Mouse (Mus musculus) hindlimb bud, embryonic 11.5 days (tissue): ENCODE results near the gene Noxred1.
A peak's percentile ranks its signal among the peaks of the same experiment; 100 is the strongest.
"Not testable (repeated sequence)": the region's sequence is repeated elsewhere in the genome, so short reads cannot be mapped to it uniquely, and the experiment has no call there.

Source experiments
- DNase-seq: peaks from one replicate; pipeline ENCODE4 v3.0.0-alpha.2; 2012; ENCODE audit warnings: low read depth, low spot score; ENCODE audit errors: extremely low spot score

The Noxred1 gene

DNA sequence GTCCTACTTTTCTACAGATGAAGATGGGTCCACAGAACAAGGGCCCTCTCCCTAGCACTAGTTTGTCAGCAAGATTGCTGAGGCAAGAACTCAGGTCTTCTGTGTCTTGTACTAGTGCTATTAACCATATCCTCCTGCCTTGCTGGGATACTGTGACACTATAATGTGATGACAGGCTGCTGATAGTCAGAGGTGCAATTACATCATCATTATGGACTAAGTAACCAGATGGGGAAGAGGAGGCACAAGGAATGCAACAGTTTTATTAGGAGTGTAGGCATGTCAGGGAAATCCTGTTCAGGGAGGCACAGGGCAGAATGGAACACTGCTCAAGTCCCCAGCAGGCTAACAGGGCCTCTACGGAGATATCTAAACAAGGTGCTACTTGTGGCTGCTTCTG, at the start of gene Noxred1:
Gene Noxred1, minus strand, starts transcription at position 101 of the 400 bp plus-strand sequence.
- DNase-seq, result no peak

DNA sequence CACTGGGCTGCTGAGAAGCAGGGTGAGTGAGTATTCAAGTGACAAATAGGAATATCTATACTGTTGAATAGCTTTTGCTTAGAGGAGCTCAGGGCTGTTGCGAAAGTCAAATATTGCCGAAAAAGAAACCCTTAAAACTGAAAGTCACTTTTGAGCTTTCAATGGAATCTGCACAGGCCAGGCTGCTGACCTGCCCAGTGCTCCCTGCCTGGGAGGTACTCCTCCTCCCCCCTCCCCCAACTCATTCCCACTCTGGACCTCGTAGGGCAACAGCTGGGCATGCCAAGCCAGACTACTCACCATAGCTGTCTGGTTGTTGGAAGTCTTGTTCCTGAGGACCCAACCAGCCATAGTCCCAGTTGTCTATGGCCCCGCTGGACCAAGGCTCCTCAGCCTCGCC, 46.2 kb upstream of the Noxred1 start:
- DNase-seq, result no peak

DNA sequence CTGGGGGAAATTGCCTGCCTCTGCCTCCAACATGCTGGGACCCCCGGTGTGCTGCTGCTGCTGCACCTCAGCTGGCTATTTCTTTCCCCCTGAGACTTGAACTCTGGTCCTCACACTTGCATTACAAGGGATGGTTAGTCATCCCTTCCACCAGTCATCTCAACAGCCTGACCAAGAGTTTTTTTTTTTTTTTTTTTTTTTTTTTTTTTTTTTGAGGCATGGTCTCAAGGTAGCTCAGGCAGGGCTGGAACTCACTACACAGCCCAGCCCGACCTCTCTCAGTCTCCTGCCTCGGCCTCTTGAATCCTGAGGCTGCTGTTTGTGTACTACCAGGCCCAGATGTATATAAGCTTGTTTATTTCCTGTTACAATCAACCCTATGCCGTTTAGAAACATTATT, 45.7 kb upstream of the Noxred1 start:
- DNase-seq, result no peak

DNA sequence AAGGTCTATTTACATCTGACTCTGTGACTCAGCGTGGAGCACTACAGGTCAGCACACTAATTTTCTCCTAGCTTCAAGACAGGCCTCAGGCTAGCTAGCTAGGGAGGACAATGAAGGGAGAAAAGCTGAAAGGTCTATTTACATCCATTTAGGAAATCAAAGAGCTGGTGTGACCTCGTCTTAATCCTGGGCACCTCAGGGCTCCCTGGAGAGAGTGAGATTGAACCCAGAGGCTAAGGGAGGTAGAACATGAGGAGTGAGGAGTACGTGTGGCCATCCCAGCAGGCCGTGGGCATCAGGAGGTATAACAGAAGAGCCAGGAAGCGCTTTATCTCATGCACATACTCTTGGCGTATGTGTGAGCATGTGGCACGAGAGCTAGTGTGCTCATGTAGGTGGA, 45.2 kb upstream of the Noxred1 start:
- DNase-seq, result no peak

DNA sequence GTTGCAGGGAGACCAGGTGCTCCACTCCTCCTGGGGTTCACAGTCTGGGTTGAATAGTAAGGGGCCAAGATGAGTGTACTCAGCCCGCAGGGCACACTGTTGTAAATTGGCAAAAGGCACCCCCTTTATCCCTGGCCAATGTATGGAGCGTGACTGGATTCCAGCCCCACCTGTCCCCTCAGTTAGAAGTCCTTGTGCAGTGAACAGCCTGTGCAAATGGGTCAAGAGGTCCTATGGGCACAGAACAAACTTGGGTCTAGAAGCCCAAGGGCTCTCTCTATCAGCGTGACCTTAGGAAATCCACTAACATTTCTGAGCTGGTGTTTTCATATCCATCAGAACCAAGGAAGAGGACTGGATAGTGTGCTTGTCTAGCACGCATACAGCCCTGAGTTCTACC, 44.2 kb upstream of the Noxred1 start:
- no peak for DNase-seq

DNA sequence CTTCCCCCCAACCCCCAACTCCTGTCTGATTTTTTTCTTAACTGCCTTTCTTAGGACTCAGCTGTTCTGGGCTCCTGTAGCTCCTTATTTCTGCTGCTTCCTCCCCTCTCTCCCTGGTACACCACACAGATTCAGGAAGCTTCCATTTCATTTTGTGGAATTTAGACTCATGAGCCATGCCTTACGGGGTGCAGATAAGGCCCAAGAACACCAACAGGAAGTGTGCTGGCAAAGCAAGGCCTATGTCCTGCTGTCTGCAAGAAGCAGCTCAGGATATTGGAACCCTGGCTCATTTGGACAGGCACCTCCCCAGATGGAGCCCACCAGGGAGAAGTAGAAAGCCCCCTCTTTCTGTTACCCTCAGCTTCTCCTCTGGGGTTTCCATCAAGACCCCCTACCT, 43.2 kb upstream of the Noxred1 start:
- no peak for DNase-seq

DNA sequence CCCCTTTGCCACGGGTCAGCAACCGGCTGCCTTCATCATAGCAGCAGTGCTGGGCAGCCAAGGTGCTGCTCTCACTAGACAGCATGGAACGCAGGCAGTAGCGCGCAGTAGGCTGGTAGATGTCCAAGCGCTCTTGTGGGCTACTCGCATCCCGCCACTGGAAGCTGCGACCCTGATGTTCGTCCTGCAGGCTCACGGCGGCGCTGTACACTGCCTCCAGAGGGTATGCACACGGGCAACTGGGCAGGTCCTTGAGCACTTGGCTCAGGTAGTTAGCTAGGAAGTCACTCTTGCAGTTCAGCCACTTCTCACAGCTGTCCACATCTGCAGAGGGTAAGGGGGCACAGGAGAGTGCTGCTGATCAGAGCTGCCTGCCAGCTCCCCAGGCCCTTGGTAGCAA, 41.3 kb upstream of the Noxred1 start:
- DNase-seq, result no peak

DNA sequence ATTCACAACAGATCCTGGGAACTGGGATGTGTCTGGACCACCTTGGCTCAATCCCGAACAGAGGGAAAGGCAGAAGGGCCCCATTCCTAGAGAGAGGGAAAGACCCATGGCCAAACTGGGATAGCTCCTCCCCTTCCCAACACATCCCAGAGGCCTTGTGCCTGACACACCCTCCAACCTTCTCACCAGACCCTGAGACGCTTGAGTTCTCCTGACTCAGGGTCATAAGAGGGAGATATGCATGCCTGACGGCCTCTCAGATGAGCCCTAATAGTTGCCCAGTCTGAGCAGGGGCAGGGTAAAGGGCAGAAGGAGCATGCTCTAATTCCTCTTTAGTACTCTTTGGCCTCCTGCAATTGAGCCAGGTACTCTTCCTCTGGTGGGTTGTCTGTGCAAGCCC, 40.8 kb upstream of the Noxred1 start:
- DNase-seq, result no peak

DNA sequence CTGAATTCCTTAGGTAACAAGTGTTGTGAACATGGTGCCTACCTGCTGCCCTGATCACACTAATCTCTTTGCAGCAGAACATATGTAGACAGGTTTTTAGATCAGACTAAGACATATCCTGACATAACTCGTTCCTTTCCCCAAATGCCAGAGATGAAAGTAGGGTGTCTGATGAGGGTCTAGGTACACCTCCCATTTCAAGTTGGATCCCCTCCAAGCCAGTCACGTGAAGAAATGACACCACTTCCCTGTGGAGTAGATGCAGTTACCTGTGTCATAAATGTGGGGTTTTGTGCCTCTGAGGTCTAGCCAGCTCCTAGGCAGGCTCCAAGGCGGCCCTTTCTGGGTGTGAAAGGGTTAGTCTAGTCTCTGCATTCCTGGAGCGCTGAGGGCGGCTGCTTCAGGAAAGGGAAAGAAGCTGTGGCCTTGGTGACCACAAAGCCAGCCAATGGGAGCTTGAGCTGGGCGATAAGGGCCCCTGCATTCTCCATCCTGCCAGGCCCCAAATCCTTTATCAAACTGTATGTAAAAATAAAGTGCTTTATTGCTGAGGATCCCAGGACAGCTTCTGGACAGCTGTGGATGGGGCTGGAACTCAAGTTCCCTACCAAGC, 39.7 kb upstream of the Noxred1 start:
- no peak for DNase-seq

DNA sequence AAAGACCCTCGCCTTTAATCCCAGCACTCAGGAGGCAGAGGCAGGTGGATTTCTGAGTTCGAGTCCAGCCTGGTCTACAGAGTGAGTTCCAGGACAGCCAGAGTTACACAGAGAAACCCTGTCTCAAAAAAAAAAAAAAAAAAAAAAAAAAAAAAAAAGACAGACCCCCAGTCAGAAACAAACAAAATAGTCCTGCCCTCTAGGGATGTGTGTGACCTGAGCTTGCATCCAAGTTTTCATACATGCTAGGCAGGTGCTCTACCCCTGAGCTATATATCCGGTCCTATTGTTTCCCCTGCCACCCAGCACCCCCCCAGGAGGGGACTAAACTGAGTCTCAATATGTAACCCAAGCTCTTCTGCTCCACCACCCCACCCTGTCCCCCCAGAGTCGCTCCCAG, 38.7 kb upstream of the Noxred1 start:
- DNase-seq, result not testable (repeated sequence)

DNA sequence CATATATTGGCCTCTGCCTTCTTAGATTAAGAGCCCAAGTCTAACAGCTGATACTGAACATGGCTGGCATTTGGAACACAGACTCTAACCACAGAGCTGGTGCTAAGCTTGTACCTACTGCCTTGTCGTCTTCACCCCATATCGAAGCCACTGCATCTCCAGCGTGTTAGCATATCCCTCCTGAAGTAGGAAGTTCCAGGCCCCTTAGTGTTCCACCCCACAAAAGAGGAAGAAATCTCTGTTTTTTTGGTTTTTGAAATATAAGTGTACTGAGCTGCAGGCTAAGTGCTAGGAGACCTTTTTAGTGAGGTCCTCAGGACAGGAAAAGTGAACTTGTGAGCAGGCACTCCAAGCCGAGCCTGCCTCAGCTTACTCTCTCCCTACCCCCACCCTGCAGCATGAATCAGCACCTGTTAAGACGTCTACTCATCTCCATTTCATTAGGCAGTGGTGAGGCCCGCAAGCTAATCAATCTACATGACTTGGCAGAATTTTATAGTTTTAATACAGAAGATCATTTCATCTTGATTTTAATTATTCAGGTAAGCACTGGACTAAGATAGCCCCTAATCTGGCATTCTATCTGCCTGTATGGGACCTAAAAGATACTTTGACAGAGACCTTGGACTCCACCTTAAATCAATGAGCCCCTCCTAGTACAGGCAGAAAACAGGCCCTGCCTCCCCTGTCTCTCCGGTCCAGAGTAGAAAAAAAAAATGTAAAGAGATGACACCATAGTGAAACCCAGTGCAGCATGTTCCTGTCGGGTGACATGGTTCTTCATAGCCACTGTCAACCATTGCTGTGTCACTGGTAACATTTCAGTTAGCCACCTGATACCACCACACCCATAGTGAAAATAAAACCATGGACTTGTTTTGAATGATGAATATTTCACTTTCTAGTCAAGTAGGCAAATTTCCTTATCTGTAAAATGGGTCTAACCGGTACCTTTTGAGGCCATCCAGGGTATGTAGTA, 36.6 kb upstream of the Noxred1 start:
- no peak for DNase-seq

DNA sequence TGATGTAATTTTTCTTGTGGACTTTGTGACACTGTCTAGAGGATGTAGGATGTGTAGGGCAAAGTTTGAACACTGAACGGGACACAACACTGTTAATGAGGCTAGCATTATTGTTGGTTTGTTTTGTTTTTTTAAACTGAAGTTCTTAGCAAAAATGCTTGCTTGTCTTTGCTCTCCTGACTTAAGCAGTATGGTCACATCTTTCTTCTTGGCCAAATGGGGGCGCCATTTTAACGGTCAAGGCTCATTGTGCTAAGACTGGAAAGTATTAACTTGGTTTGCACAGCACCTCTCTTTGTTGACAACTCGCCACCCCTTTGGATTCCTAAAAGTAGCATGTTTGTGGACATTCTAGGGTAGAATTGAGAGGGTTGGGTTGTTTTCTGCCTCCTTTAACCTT, 29.1 kb upstream of the Noxred1 start:
- no peak for DNase-seq

DNA sequence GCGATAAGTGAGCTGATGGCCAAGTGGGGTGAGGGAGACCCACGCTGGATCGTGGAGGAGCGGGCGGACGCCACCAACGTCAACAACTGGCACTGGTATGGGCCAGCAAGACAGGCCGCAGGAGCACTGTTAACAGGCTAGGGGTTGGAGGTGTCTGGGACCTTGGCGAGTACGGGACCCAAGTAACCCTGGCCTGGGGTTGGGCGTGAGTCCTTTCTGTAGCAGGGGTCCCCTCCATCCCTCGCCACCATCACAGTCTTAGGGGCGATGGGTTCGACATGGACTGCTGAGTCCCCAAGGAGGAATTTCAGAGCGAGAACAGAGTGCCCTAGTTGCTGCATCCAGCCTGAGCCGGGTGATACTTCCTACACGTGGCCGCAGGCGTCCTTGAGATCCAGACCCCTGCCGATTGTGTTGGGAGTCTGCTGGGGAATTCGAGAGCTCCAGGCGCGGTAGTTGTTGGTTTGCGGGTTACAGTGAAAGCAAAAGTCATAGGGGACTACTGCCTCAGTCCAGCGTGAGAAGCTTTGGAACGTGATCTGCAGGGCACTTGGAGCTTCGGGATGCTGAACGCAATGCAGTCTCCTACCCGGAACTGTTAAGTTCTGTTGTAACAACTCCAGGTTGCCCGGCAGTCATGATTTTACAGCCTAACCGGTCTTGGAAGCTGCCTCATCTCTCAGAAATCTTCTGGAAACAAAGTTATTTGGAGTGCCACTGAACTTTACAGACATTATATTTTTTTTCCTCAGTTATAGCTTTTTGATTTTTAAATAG, 28.5 kb upstream of the Noxred1 start:
- DNase-seq, result no peak

DNA sequence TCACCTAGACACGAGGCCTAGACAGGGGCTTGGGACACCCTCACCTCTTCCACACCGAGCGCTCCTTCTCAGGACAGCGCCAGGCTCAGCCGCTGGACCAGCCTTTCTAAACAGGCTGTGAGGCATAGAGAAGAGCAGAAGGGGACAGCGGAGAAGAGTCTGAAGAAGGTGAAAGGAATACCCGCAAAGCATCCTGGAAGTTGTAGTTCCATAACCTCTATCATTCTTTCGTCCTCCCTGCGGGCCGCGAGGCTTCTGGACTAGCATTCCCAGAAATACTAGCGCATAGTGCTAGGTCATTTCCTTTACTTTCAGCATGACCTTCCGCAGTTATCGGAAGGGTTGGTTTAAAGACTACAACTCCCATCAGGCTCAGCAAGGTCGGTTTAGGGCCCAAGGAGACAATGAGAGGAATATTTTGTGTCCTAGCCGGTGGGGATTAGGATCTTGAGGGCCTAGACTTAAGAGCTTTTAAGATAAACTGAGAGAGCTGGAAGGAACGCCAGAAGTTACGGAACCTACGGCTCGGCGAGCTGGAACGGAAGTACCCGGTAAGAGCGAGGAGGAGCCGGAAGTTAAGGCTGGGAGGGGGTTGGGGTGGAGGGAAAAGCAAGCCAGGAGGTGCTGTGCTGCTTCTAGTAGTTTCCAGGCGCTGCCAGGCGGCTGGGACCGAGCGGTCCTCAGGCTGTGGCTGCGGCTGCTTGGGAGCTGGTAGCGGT, 27.7 kb upstream of the Noxred1 start, which contains the start of the genes Vipas39 and Ahsa1:
Gene Vipas39, minus strand, starts transcription at position 149 of the 719 bp plus-strand sequence.
Gene Ahsa1, plus strand, starts transcription at position 372 of the 719 bp plus-strand sequence.
- peak; percentile 98 for DNase-seq

DNA sequence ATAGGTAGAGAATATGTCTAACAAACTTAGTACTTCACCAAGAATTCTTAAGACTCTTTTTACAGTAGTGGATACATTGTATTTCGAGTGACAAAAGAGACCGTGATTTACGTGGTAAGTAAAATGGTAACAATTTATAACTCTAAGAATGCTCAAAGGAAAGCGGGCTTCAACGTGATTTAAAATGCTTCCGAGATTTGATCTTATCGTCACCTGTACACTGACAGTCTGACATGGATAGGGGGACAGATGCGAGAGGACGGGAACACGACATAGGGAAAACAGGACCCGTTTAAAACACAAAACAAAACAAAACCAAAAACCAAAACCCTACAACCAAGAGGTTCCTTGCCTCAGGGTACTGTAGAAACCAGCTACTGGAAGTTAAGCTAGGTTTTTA, 26.9 kb upstream of the Noxred1 start:
- no peak for DNase-seq

DNA sequence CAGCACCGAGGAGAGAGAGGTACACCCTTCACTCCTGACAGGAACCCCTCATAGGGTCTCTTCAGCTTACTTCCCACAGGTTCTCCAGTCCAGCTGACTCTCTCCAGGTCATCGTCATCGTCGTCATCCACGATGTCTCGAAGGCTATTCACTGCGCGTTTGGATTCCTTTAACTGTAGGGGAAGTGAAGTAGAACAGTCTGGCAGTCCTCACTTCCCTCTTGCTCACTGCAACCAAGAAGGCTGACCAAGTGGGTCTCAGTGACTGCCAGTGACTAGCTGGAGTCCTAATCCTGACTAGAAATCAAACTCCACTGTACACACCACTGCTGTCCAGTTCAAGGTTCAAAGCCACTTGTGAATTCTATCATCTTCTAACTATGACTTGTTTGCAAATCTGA, 22.0 kb upstream of the Noxred1 start:
- DNase-seq, result no peak

DNA sequence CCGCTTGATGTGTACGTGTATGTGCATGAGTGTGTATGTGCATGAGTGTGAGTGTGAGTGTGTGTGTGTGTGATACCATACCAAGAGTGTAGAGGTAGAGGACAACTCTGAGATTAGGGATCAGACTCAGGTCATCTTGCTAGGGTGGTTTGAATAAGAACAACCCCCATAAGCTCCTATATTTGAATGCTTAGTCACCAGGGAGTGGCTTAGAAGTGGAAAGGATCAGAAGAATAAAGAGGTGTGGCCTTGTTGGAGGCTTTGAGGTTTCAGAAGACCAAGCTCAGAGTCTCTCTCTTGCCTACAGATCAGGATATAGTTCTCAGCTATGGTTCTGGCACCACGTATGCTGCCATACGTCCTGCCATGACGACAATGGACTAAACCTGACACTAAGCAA, 18.1 kb upstream of the Noxred1 start:
- no peak for DNase-seq

DNA sequence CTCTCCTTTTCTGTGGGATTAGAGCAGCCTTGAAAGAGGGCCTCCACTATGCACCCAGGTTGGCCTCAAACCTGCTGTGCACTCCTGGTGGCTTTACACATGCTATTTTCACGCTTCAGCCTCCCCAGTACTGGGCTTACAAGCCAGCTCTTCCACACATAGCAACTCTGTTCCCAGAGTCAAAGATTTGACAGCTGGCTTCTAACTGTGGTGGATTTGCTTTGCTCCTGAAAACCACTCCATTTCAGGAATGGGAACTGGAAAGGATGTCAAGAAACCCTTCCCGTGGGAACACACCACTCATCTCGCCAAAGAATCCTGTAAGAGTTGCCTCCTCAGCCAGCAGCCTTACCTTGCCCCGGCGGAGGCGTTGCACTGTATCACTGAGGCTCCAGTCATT, 15.3 kb upstream of the Noxred1 start:
- no peak for DNase-seq

DNA sequence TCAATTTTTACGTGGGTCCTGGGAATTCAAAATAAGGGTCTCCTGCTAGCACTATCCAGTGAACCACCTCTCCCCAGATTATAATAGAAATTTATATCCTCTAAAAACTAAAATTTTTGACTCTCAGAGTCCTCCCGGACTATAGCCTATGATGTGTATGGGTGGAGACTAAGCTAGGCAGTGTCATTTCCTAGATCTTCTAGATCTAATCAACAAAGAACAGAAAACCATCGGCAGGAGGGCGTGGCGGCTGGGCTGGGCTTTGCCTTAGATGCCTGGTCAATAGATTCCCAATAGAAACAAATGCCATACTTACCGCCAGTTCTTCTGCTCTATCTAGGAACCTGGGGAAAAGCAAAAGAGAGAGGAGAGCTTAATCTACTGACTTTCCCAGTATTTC, 11.6 kb upstream of the Noxred1 start:
- DNase-seq, result no peak

DNA sequence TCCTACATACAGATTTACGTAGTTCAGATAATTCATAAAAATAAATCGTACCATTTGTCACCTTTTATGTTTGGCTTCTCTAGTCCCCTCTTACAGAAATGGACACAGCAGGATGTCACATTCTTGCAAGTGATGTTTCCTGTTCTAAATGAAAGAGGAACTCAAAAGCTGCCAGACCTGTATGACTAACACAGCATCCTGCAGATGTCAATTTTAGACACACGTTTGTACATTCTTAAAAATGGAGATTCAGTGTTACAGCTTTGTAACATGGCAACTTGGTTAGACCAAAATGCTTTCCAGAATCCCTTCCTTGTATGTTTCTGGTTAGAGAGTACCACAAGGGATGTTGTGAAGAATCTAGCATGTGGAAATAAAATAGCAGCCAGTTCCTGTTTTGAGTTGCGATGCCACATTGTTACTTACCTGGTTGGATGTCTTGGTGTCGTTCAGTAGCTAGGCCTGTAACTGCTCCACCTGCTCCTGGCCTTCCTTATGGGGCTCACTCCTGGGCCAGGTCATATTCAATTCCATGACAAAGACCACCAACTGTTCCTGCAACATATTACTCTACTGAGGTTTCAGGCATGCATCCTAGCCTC, 1.5 kb downstream of the Noxred1 start:
- DNase-seq, result no peak
